Mouse (Mus musculus) ES-E14 (cell line): Measurements from ENCODE around the gene Mkrn1. TPM values are rescaled to one million over a fixed set of nuclear protein-coding genes. Genes with fewer than 3 reads are reported as not detected.

Source experiments
- DNase-seq: peaks from one replicate; pipeline ENCODE4 v3.0.0-alpha.2; 2013; ENCODE audit warnings: low read depth, low spot score
- H3K27ac ChIP-seq: 2 replicates; pipeline ENCODE4 v1.5.1; 2012; ENCODE audit warnings: low read depth, mild to moderate bottlenecking, low read length, moderate library complexity, mixed read lengths; ENCODE audit not compliant: poor library complexity, insufficient read depth, severe bottlenecking
- H3K36me3 ChIP-seq: 2 replicates; pipeline ENCODE4 v1.6.1; 2012; ENCODE audit warnings: mild to moderate bottlenecking, low read length, moderate library complexity, mixed read lengths; ENCODE audit not compliant: control insufficient read depth, poor library complexity, insufficient read depth, severe bottlenecking
- H3K4me1 ChIP-seq, 2 experiments: fragments of 150-350 bp in 1 of 2; sonication (generic) in 1 of 2; 2 replicates each; pipeline ENCODE4 v1.6.1; 2012; ENCODE audit warnings: low read length in 2 of 2, mild to moderate bottlenecking in 1 of 2, mixed read lengths in 1 of 2; ENCODE audit not compliant: control insufficient read depth in 2 of 2, insufficient read depth in 2 of 2, poor library complexity in 1 of 2
- H3K4me3 ChIP-seq, 2 experiments: fragments of 150-350 bp in 1 of 2; sonication (generic) in 1 of 2; 2 replicates each; pipeline ENCODE4 v1.5.1; 2012; ENCODE audit warnings: low read length in 2 of 2, low read depth in 1 of 2, mild to moderate bottlenecking in 1 of 2, mixed read lengths in 1 of 2; ENCODE audit not compliant: insufficient read depth in 1 of 2, poor library complexity in 1 of 2, severe bottlenecking in 1 of 2
- H3K9ac ChIP-seq: 2 replicates; pipeline ENCODE4 v1.6.1; 2012; ENCODE audit warnings: low read depth, mild to moderate bottlenecking, low read length, mixed read lengths; ENCODE audit not compliant: poor library complexity, insufficient read depth, severe bottlenecking
- H3K9me3 ChIP-seq: fragments of 150-350 bp; sonication (generic); 2 replicates; pipeline ENCODE4 v1.6.1; 2012; ENCODE audit warnings: low read depth, mild to moderate bottlenecking, low read length; ENCODE audit not compliant: control insufficient read depth, insufficient read depth
- CHD2 ChIP-seq: IDR thresholded peaks from 2 replicates; pipeline ENCODE4 v1.6.1; 2014; ENCODE audit warnings: mild to moderate bottlenecking, low read depth, low read length, inconsistent platforms
- HCFC1 ChIP-seq: IDR thresholded peaks from 2 replicates; pipeline ENCODE4 v1.6.1; 2012; ENCODE audit warnings: low read length, inconsistent platforms, borderline replicate concordance; ENCODE audit not compliant: insufficient read depth
- MAFK ChIP-seq: IDR thresholded peaks from 2 replicates; pipeline ENCODE4 v1.6.1; 2014; ENCODE audit warnings: mild to moderate bottlenecking, low read depth, low read length, inconsistent platforms; ENCODE audit not compliant: insufficient read depth
- ZC3H11A ChIP-seq: IDR thresholded peaks from 2 replicates; pipeline ENCODE4 v1.6.1; 2012; ENCODE audit warnings: low read depth, mild to moderate bottlenecking, inconsistent platforms, low read length, borderline replicate concordance
- ZNF384 ChIP-seq: IDR thresholded peaks from 2 replicates; pipeline ENCODE4 v1.6.1; 2012; ENCODE audit warnings: low read depth, low read length, inconsistent platforms
- in situ Hi-C, 2 experiments: fragments of 600-800 bp; cut with MboI; formaldehyde crosslinking; loops; one replicate each; pipeline ENCODE4 v1.15.1; 2025; ENCODE audit warnings: low sequenced_read_pairs in 2 of 2, inconsistent platforms in 1 of 2; ENCODE audit not compliant: unreplicated experiment in 2 of 2
- total RNA-seq: library from RNA; depleted of rRNA; stranded (reverse); fragments of 300-350 nt; gene quantifications from 2 replicates; pipeline ENCODE4 v1.2.3, GENCODE M21; 2012

The Mkrn1 gene
- total RNA-seq, 1 experiment: 652 TPM

GRCm38 (mm10) chr6:39429007-39429788 lies 8.9 kb upstream of the Mkrn1 start:
- peak overlapping the region; percentile 80; the same call in 1 of the 2 replicates for H3K27ac ChIP-seq
- DNase-seq: no peak
- H3K4me3 ChIP-seq: no peak overlapping the region
- H3K4me1 ChIP-seq: peaks cover 4 to 14% of the 10 kb centered on the region in 2 experiments; a peak in 3 of 4 replicates
- TF ChIP-seq HCFC1 (no peak), MAFK (no peak)
- H3K9ac ChIP-seq: peak overlapping the region; percentile 11; the same call in 1 of the 2 replicates
- no peaks in the 10 kb centered on the region for H3K9me3 ChIP-seq
- in situ Hi-C loops: no loop called here
- no peaks in the 10 kb centered on the region; the same call in 1 of the 2 replicates for H3K36me3 ChIP-seq

- in situ Hi-C loops: no loop called here
- H3K9ac ChIP-seq: peak overlapping the region; percentile 8; the same call in 1 of the 2 replicates
- TF ChIP-seq HCFC1 (no peak), MAFK (no peak), ZC3H11A (no peak), CHD2 (no peak), ZNF384 (no peak)
- H3K9me3 ChIP-seq: no peaks in the 10 kb centered on the region
- no peak for DNase-seq
- no peaks in the 10 kb centered on the region for H3K36me3 ChIP-seq
- H3K4me3 ChIP-seq: no peak overlapping the region
- peak overlapping the region; percentile 44; the same call in 1 of the 2 replicates for H3K27ac ChIP-seq
- peaks cover 3 to 17% of the 10 kb centered on the region in 2 experiments for H3K4me1 ChIP-seq
Observed at GRCm38 (mm10) chr6:39427276-39428003, 7.2 kb upstream of the Mkrn1 start.

GRCm38 (mm10) chr6:39426725-39427124 lies 6.5 kb upstream of the Mkrn1 start:
- H3K36me3 ChIP-seq: no peaks in the 10 kb centered on the region
- H3K27ac ChIP-seq: peak overlapping the region; percentile 85; the same call in 1 of the 2 replicates
- in situ Hi-C loops: no loop called here
- TF ChIP-seq MAFK: peak; percentile 12; the same call in 1 of the 2 replicates
- no peak for TF ChIP-seq ZC3H11A
- TF ChIP-seq ZNF384: peak; percentile 93
- peak; percentile 65 for DNase-seq
- H3K9me3 ChIP-seq: no peaks in the 10 kb centered on the region
- H3K9ac ChIP-seq: no peak overlapping the region
- peaks cover 3 to 15% of the 10 kb centered on the region in 2 experiments for H3K4me1 ChIP-seq
- no peak overlapping the region for H3K4me3 ChIP-seq

GRCm38 (mm10) chr6:39425181-39425580 lies 4.9 kb upstream of the Mkrn1 start:
- no peak for TF ChIP-seq MAFK
- no peak for TF ChIP-seq HCFC1
- TF ChIP-seq ZNF384: no peak
- TF ChIP-seq ZC3H11A: no peak
- no peak overlapping the region for H3K4me3 ChIP-seq
- peaks cover 3 to 17% of the 10 kb centered on the region in 2 experiments; a peak in 3 of 4 replicates for H3K4me1 ChIP-seq
- H3K27ac ChIP-seq: peak overlapping the region; percentile 14; the same call in 1 of the 2 replicates
- H3K36me3 ChIP-seq: no peaks in the 10 kb centered on the region
- H3K9ac ChIP-seq: no peak overlapping the region
- in situ Hi-C loops: no loop called here
- H3K9me3 ChIP-seq: no peaks in the 10 kb centered on the region
- DNase-seq: no peak
